Mouse (Mus musculus) kidney, embryonic 16.5 days (tissue): Measurements from ENCODE around the gene Tlcd2. TPM values are rescaled to one million over a fixed set of nuclear protein-coding genes. Genes with fewer than 3 reads are reported as not detected.
A peak's percentile ranks its signal among the peaks of the same experiment; 100 is the strongest.

Experiments used
- ATAC-seq: fragments of 200-750 bp; cut with Nextera tagmentation; 2 replicates; pipeline ENCODE4 v1.8.0; 2017; ENCODE audit warnings: moderate TSS enrichment; ENCODE audit not compliant: low FRiP score, low TSS enrichment
- H3K27ac ChIP-seq: fragments of 300-500 bp; sonication (generic); 2 replicates; pipeline ENCODE4 v1.5.1; 2014; ENCODE audit warnings: low read length
- H3K27me3 ChIP-seq: fragments of 300-500 bp; sonication (generic); 2 replicates; pipeline ENCODE4 v1.6.1; 2014; ENCODE audit warnings: low read length, control low read depth, mixed read lengths; ENCODE audit not compliant: insufficient read depth
- H3K36me3 ChIP-seq: fragments of 300-500 bp; sonication (generic); 2 replicates; pipeline ENCODE4 v1.6.1; 2014; ENCODE audit warnings: low read length, control low read depth, mixed read lengths; ENCODE audit not compliant: insufficient read depth
- H3K4me1 ChIP-seq: fragments of 300-500 bp; sonication (generic); 2 replicates; pipeline ENCODE4 v1.6.1; 2014; ENCODE audit warnings: low read length, control low read depth, mixed read lengths; ENCODE audit not compliant: insufficient read depth
- H3K4me2 ChIP-seq: fragments of 300-500 bp; sonication (generic); replicated peaks from 2 replicates; pipeline ENCODE4 v1.6.1; 2014; ENCODE audit warnings: low read depth, low read length
- H3K4me3 ChIP-seq: fragments of 300-500 bp; sonication (generic); 2 replicates; pipeline ENCODE4 v1.5.1; 2014; ENCODE audit warnings: mild to moderate bottlenecking, low read length
- H3K9ac ChIP-seq: fragments of 300-500 bp; sonication (generic); replicated peaks from 2 replicates; pipeline ENCODE4 v1.6.1; 2014; ENCODE audit warnings: low read length
- H3K9me3 ChIP-seq: fragments of 300-500 bp; sonication (generic); 2 replicates; pipeline ENCODE4 v1.6.1; 2016; ENCODE audit warnings: low read length, control low read depth
- WGBS: fragments of 180-500 bp; shearing (Covaris S2); extraction: QIAGEN DNeasy Blood & Tissue Kit; methylation state at CpG from one replicate; pipeline ENCODE4 v1.1.7; 2014; 5-methylcytosine and 5-hydroxymethylcytosine counted together
- polyA plus RNA-seq: library from polyadenylated mRNA; unstranded; fragments of >200 nt; fragmentation: Nextera tagmentation; extraction: Ambion mirVana; gene quantifications from 2 replicates; pipeline ENCODE4 v1.2.1, GENCODE M21; 2015

Gene Tlcd2
- 26.8 and 27.1 TPM in 2 replicates for polyA plus RNA-seq

- Histone ChIP-seq H3K4me2 (peak within 1 kb of the TSS; percentile 94), H3K27ac (peak within 1 kb of the TSS; percentile 99), H3K9me3 (no peaks in the 10 kb centered on the region), H3K4me3 (peak within 1 kb of the TSS; percentile 79), H3K36me3 (peaks cover 10% of the 10 kb centered on the region), H3K4me1 (peaks cover 33% of the 10 kb centered on the region), H3K27me3 (no peaks in the 10 kb centered on the region), H3K9ac (peak within 1 kb of the TSS; percentile 74)
- WGBS, result under 1% methylated on average over 46 of the region's 46 CpGs
- peak; percentile 92 for ATAC-seq
These were observed at the start of gene Tlcd2 for GRCm38 (mm10) chr11:75460844-75461742. Gene Tlcd2 (plus strand): TSS chr11:75461715.

GRCm38 (mm10) chr11:75415096-75415495 is 46.4 kb upstream of the Tlcd2 start:
- no peaks in the 10 kb centered on the region for H3K27me3 ChIP-seq
- H3K27ac ChIP-seq, result no peak overlapping the region
- H3K4me2 ChIP-seq, result no peak overlapping the region
- 0 out of 2 replicates have a peak, but pooled peaks cover under 1% of the 10 kb centered on the region for H3K4me1 ChIP-seq
- H3K9ac ChIP-seq, result no peak overlapping the region
- WGBS, result 67% methylated on average over 7 of the region's 7 CpGs
- H3K4me3 ChIP-seq, result no peak overlapping the region
- no peak for ATAC-seq
- H3K9me3 ChIP-seq, result no peaks in the 10 kb centered on the region
- H3K36me3 ChIP-seq, result peaks cover 5% of the 10 kb centered on the region; the same call in 1 of the 2 replicates

- H3K27me3 ChIP-seq, result no peaks in the 10 kb centered on the region
- ATAC-seq, result no peak
- 87% methylated on average over 13 of the region's 13 CpGs for WGBS
These were observed 45.5 kb upstream of the Tlcd2 start for GRCm38 (mm10) chr11:75415994-75416393.

GRCm38 (mm10) chr11:75420037-75420436 is 41.5 kb upstream of the Tlcd2 start:
- ATAC-seq, result no peak
- Histone ChIP-seq H3K27ac (no peak overlapping the region), H3K4me2 (no peak overlapping the region), H3K4me1 (peaks cover 20% of the 10 kb centered on the region), H3K9ac (no peak overlapping the region), H3K9me3 (no peaks in the 10 kb centered on the region), H3K4me3 (no peak overlapping the region), H3K27me3 (no peaks in the 10 kb centered on the region), H3K36me3 (no peaks in the 10 kb centered on the region)
- WGBS, result 80% methylated on average over 7 of the region's 7 CpGs

More at GRCm38 (mm10) chr11:75415994-75416393, 45.5 kb upstream of the Tlcd2 start:
- no peaks in the 10 kb centered on the region for H3K9me3 ChIP-seq
- H3K4me2 ChIP-seq, result no peak overlapping the region
- H3K4me1 ChIP-seq, result peaks cover 6% of the 10 kb centered on the region; the same call in 1 of the 2 replicates
- H3K27ac ChIP-seq, result no peak overlapping the region
- no peak overlapping the region for H3K9ac ChIP-seq
- H3K4me3 ChIP-seq, result no peak overlapping the region
- H3K36me3 ChIP-seq, result peaks cover 5% of the 10 kb centered on the region; the same call in 1 of the 2 replicates

- WGBS, result 41% methylated on average over 5 of the region's 5 CpGs
These were observed 40.6 kb upstream of the Tlcd2 start for GRCm38 (mm10) chr11:75420810-75421374.

GRCm38 (mm10) chr11:75421375-75422012 is 40.0 kb upstream of the Tlcd2 start:
- H3K9ac ChIP-seq, result peak overlapping the region; percentile 70
- peaks cover 20% of the 10 kb centered on the region for H3K4me1 ChIP-seq
- H3K4me3 ChIP-seq, result peak overlapping the region; percentile 51
- H3K9me3 ChIP-seq, result no peaks in the 10 kb centered on the region
- no peaks in the 10 kb centered on the region for H3K27me3 ChIP-seq
- peak overlapping the region; percentile 62 for H3K4me2 ChIP-seq
- H3K27ac ChIP-seq, result no peak overlapping the region
- ATAC-seq, result peak; percentile 44; the same call in 1 of the 2 replicates
- H3K36me3 ChIP-seq, result no peaks in the 10 kb centered on the region
- 38% methylated on average over 6 of the region's 6 CpGs for WGBS

More at GRCm38 (mm10) chr11:75420810-75421374, 40.6 kb upstream of the Tlcd2 start:
- no peak for ATAC-seq
- Histone ChIP-seq H3K9me3 (no peaks in the 10 kb centered on the region), H3K9ac (peak overlapping the region; percentile 70; the same call in 1 of the 2 replicates), H3K4me3 (no peak overlapping the region), H3K27ac (no peak overlapping the region), H3K36me3 (no peaks in the 10 kb centered on the region), H3K27me3 (no peaks in the 10 kb centered on the region), H3K4me2 (peak overlapping the region; percentile 62), H3K4me1 (peaks cover 20% of the 10 kb centered on the region)

- Histone ChIP-seq H3K4me2 (peak within 1 kb of the TSS; percentile 62), H3K4me1 (peaks cover 20% of the 10 kb centered on the region), H3K9me3 (no peaks in the 10 kb centered on the region), H3K4me3 (peak within 1 kb of the TSS; percentile 51), H3K36me3 (no peaks in the 10 kb centered on the region), H3K9ac (peak within 1 kb of the TSS; percentile 70), H3K27me3 (no peaks in the 10 kb centered on the region), H3K27ac (peak within 1 kb of the TSS; percentile 30)
- peak; percentile 69; the same call in 1 of the 2 replicates for ATAC-seq
- WGBS, result 23% methylated on average over 10 of the region's 10 CpGs
These were observed 39.3 kb upstream of the Tlcd2 start, which contains the start of gene Serpinf1 for GRCm38 (mm10) chr11:75422013-75422792. Gene Serpinf1 (minus strand): TSS chr11:75422701.

- H3K4me2 ChIP-seq, result no peak overlapping the region
- H3K9ac ChIP-seq, result no peak overlapping the region
- H3K4me1 ChIP-seq, result peaks cover 20% of the 10 kb centered on the region
- 94% methylated on average over 3 of the region's 3 CpGs for WGBS
- no peak for ATAC-seq
- no peaks in the 10 kb centered on the region for H3K36me3 ChIP-seq
- H3K27ac ChIP-seq, result no peak overlapping the region
- no peaks in the 10 kb centered on the region for H3K9me3 ChIP-seq
- H3K27me3 ChIP-seq, result no peaks in the 10 kb centered on the region
- no peak overlapping the region for H3K4me3 ChIP-seq
These were observed 38.4 kb upstream of the Tlcd2 start for GRCm38 (mm10) chr11:75423091-75423490.

- no peak overlapping the region for H3K4me2 ChIP-seq
- no peaks in the 10 kb centered on the region for H3K9me3 ChIP-seq
- H3K27me3 ChIP-seq, result no peaks in the 10 kb centered on the region
- WGBS, result 83% methylated on average over 9 of the region's 9 CpGs
- peaks cover 20% of the 10 kb centered on the region for H3K4me1 ChIP-seq
- no peak overlapping the region for H3K9ac ChIP-seq
- H3K4me3 ChIP-seq, result no peak overlapping the region
- H3K36me3 ChIP-seq, result no peaks in the 10 kb centered on the region
- ATAC-seq, result no peak
- no peak overlapping the region for H3K27ac ChIP-seq
These were observed 37.5 kb upstream of the Tlcd2 start for GRCm38 (mm10) chr11:75424033-75424432.
